ENCODE assay signal across 20 mouse cellular contexts in the genomic region with DNA sequence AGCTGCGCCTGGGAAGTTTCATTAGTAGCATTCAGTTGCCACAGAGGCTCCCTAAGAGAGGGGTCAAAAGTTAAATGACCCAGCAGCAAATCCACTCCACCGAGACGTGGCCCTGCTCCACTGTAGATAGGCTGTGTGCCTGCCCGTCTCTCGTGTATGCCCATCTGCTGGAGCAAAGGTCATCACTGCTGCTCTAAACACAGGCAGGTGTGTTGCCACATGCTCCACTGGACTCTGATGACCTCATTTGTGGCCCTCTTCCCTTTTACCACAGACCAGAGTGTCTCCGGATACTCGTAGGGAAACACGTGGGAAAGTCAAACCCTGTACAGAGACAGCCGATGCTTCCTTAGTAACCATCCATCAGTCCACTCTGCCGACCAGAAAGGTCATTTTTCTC. TPM values are rescaled to one million over a fixed set of nuclear protein-coding genes. Genes with fewer than 3 reads are reported as not detected.
DNase-seq lines count a peak whose midpoint lies in the region; ATAC-seq lines count a peak whose summit lies in the region.
"Had no signal": no experiment of that assay in that cellular context is flagged by ENCODE, and none has a peak within 500 bp of the region (broad histone marks: within the 10 kb centered on the region; RNA-seq: fewer than 3 reads in every experiment).

No protein-coding gene starts in this region.

- no peak for ATAC-seq in hindbrain, embryonic 16.5 days
- ATAC-seq in megakaryocyte, adult 5-6 weeks (ENCODE audit: poor library complexity, severe bottlenecking), result no peak
- ATAC-seq in inflammation-experienced regulatory T-cells, adult 6 months, result no peak
- ATAC-seq in frontal cortex, adult (ENCODE audit: low TSS enrichment), result no peak
- ATAC-seq: Patski had no signal

- H3K27me3 ChIP-seq in hindbrain, embryonic 10.5 days (ENCODE audit: insufficient read depth, poor library complexity, severe bottlenecking), result no peaks in the 10 kb centered on the region
- H3K27me3 ChIP-seq in hindbrain, embryonic 16.5 days (replicated peaks; ENCODE audit: control insufficient read depth, insufficient read depth, low read length), result no peaks in the 10 kb centered on the region
- H3K27me3 ChIP-seq in megakaryocyte, embryonic 14.5 days (replicated peaks), result peaks cover 2% of the 10 kb centered on the region
- H3K27me3 ChIP-seq: embryonic facial prominence, embryonic 12.5 days; limb, embryonic 12.5 days; midbrain, embryonic 12.5 days had no signal

- no peak overlapping the region for H3K4me3 ChIP-seq in hindbrain, embryonic 10.5 days
- no peak overlapping the region for H3K4me3 ChIP-seq in hindbrain, embryonic 16.5 days (ENCODE audit: low read length)
- peak overlapping the region; percentile 59 for H3K4me3 ChIP-seq in megakaryocyte, embryonic 14.5 days (replicated peaks)
- H3K4me3 ChIP-seq: embryonic facial prominence, embryonic 12.5 days; limb, embryonic 12.5 days; midbrain, embryonic 12.5 days had no signal

- 47% methylated on average over 10 of the region's 10 CpGs for WGBS in hindbrain, embryonic 10.5 days
- WGBS in hindbrain, embryonic 16.5 days, result 46% methylated on average over 10 of the region's 10 CpGs

- H3K9me3 ChIP-seq in hindbrain, embryonic 10.5 days, result no peaks in the 10 kb centered on the region
- no peaks in the 10 kb centered on the region for H3K9me3 ChIP-seq in hindbrain, embryonic 16.5 days (ENCODE audit: control insufficient read depth, low read length)
- H3K9me3 ChIP-seq in megakaryocyte, embryonic 14.5 days, result 0 out of 2 replicates have a peak, but pooled peaks cover 4% of the 10 kb centered on the region
- H3K9me3 ChIP-seq: embryonic facial prominence, embryonic 12.5 days; limb, embryonic 12.5 days; midbrain, embryonic 12.5 days had no signal

- H3K9ac ChIP-seq in hindbrain, embryonic 16.5 days (ENCODE audit: low read depth, low read length), result no peak overlapping the region
- H3K9ac ChIP-seq: embryonic facial prominence, embryonic 12.5 days; limb, embryonic 12.5 days; midbrain, embryonic 12.5 days had no signal

- H3K27ac ChIP-seq in hindbrain, embryonic 10.5 days, result no peak overlapping the region
- H3K27ac ChIP-seq in hindbrain, embryonic 16.5 days (ENCODE audit: low read depth, low read length), result no peak overlapping the region
- H3K27ac ChIP-seq: embryonic facial prominence, embryonic 12.5 days; limb, embryonic 12.5 days; midbrain, embryonic 12.5 days; stomach, postnatal 0 days had no signal

- no peak overlapping the region for H3K4me2 ChIP-seq in hindbrain, embryonic 16.5 days (ENCODE audit: low read length)
- H3K4me2 ChIP-seq: embryonic facial prominence, embryonic 12.5 days; heart, embryonic 11.5 days; limb, embryonic 12.5 days; midbrain, embryonic 12.5 days had no signal

- DNase-seq in hindbrain, embryonic 10.5 days (ENCODE audit: low spot score), result peak; percentile 10
- DNase-seq in kidney, postnatal 25 days, result peak; percentile 14 to 68
- peak; percentile 22 for DNase-seq in mesoderm, embryonic 11.5 days (ENCODE audit: low read depth, low spot score)
- DNase-seq: cerebellum, postnatal 14 days; gastrocnemius, postnatal 25 days; layer of hippocampus, postnatal 36 days; lung, postnatal 14 days had no signal

- H3K36me3 ChIP-seq in hindbrain, embryonic 10.5 days, result no peaks in the 10 kb centered on the region
- no peaks in the 10 kb centered on the region for H3K36me3 ChIP-seq in hindbrain, embryonic 16.5 days (ENCODE audit: control insufficient read depth, insufficient read depth, low read length)
- H3K36me3 ChIP-seq in megakaryocyte, embryonic 14.5 days (replicated peaks; ENCODE audit: low read length), result no peaks in the 10 kb centered on the region
- H3K36me3 ChIP-seq: embryonic facial prominence, embryonic 12.5 days; limb, embryonic 12.5 days; midbrain, embryonic 12.5 days had no signal

- peaks cover 10% of the 10 kb centered on the region for H3K4me1 ChIP-seq in hindbrain, embryonic 10.5 days (replicated peaks)
- no peaks in the 10 kb centered on the region for H3K4me1 ChIP-seq in hindbrain, embryonic 16.5 days (ENCODE audit: control insufficient read depth, insufficient read depth, low read depth, low read length)
- no peaks in the 10 kb centered on the region for H3K4me1 ChIP-seq in megakaryocyte, embryonic 14.5 days
- H3K4me1 ChIP-seq: embryonic facial prominence, embryonic 12.5 days; limb, embryonic 12.5 days; midbrain, embryonic 12.5 days had no signal

RNA-seq across cellular contexts. Expression of gene Stbd1, which starts 16.9 kb away (rescaled TPM):
- 6.8 and 8.2 TPM in 2 replicates for polyA plus RNA-seq in hindbrain, embryonic 10.5 days (2016; fragmentation: Nextera tagmentation; extraction: Ambion mirVana)
- polyA plus RNA-seq in hindbrain, embryonic 16.5 days (2015; fragmentation: Nextera tagmentation; extraction: Ambion mirVana), result 11.3 and 14.5 TPM in 2 replicates
- not detected in 2 replicates for polyA plus RNA-seq in megakaryocyte, embryonic 14.5 days (2012; ENCODE audit: insufficient read depth, low replicate concordance)
- total RNA-seq in megakaryocyte, adult 5-6 weeks (2015), result 4.3 and 4.8 TPM in 2 replicates
- total RNA-seq in megakaryocyte, adult 5-6 weeks (2017), result 6.6 and 9.4 TPM in 2 replicates
- polyA plus RNA-seq in inflammation-experienced regulatory T-cells, adult 6 months (2017; shearing (Covaris generic)), result 1 to 10 TPM in 1 of 3 experiments, not detected in 2; 1.2 TPM

RNA-seq across cellular contexts. Expression of gene Fam47e, which starts 31.1 kb away (rescaled TPM):
- polyA plus RNA-seq in hindbrain, embryonic 10.5 days (2016; fragmentation: Nextera tagmentation; extraction: Ambion mirVana), result 0.86 TPM in 1 of 2 replicates, not detected in the other
- polyA plus RNA-seq in hindbrain, embryonic 16.5 days (2015; fragmentation: Nextera tagmentation; extraction: Ambion mirVana), result 2.2 and 2.3 TPM in 2 replicates
- polyA plus RNA-seq in megakaryocyte, embryonic 14.5 days (2012; ENCODE audit: insufficient read depth, low replicate concordance), result not detected in 2 replicates
- not detected in 2 replicates for total RNA-seq in megakaryocyte, adult 5-6 weeks (2015)
- total RNA-seq in megakaryocyte, adult 5-6 weeks (2017), result not detected in 2 replicates
- polyA plus RNA-seq in inflammation-experienced regulatory T-cells, adult 6 months (2017; shearing (Covaris generic)), result not detected
- total RNA-seq: gastrocnemius, postnatal 25 days; heart, postnatal 25 days had no signal
- polyA plus RNA-seq: embryonic facial prominence, embryonic 12.5 days; heart, embryonic 11.5 days; intestine, embryonic 14.5 days; limb, embryonic 12.5 days; midbrain, embryonic 12.5 days; Patski had no signal
